Mouse (Mus musculus) forebrain, embryonic 13.5 days (tissue): Measurements from ENCODE around the gene Trim11. TPM values are rescaled to one million over a fixed set of nuclear protein-coding genes. Genes with fewer than 3 reads are reported as not detected.
"Not testable (repeated sequence)": the region's sequence is repeated elsewhere in the genome, so short reads cannot be mapped to it uniquely, and the experiment has no call there.

Experiments
- ATAC-seq: fragments of 200-750 bp; cut with Nextera tagmentation; 2 replicates; pipeline ENCODE4 v1.8.0; 2017
- H3K27ac ChIP-seq: fragments of 300-500 bp; sonication (generic); 2 replicates; pipeline ENCODE4 v1.5.1; 2015; ENCODE audit warnings: inconsistent platforms, mild to moderate bottlenecking, moderate library complexity
- H3K27me3 ChIP-seq: fragments of 300-500 bp; sonication (generic); 2 replicates; pipeline ENCODE4 v1.6.1; 2015; ENCODE audit warnings: mild to moderate bottlenecking, inconsistent platforms
- H3K36me3 ChIP-seq: fragments of 300-500 bp; sonication (generic); 2 replicates; pipeline ENCODE4 v1.6.1; 2015; ENCODE audit warnings: mild to moderate bottlenecking, inconsistent platforms; ENCODE audit not compliant: poor library complexity, severe bottlenecking
- H3K4me1 ChIP-seq: fragments of 300-500 bp; sonication (generic); 2 replicates; pipeline ENCODE4 v1.6.1; 2015; ENCODE audit warnings: inconsistent platforms
- H3K4me2 ChIP-seq: fragments of 300-500 bp; sonication (generic); 2 replicates; pipeline ENCODE4 v1.6.1; 2015; ENCODE audit warnings: inconsistent platforms, mild to moderate bottlenecking, moderate library complexity
- H3K4me3 ChIP-seq: fragments of 300-500 bp; sonication (generic); 2 replicates; pipeline ENCODE4 v1.5.1; 2015; ENCODE audit warnings: mild to moderate bottlenecking, inconsistent platforms
- H3K9ac ChIP-seq: fragments of 300-500 bp; sonication (generic); 2 replicates; pipeline ENCODE4 v1.6.1; 2015; ENCODE audit warnings: mild to moderate bottlenecking, inconsistent platforms
- H3K9me3 ChIP-seq: fragments of 300-500 bp; sonication (generic); replicated peaks from 2 replicates; pipeline ENCODE4 v1.6.1; 2016; ENCODE audit warnings: inconsistent platforms
- WGBS: fragments of 180-500 bp; shearing (Covaris S2); methylation state at CpG from one replicate; pipeline ENCODE4 v1.1.7; 2015; 5-methylcytosine and 5-hydroxymethylcytosine counted together
- polyA plus RNA-seq: library from polyadenylated mRNA; unstranded; fragments of >200 nt; fragmentation: Nextera tagmentation; extraction: Ambion mirVana; gene quantifications from 2 replicates; pipeline ENCODE4 v1.2.1, GENCODE M21; 2015

Trim11 gene
- polyA plus RNA-seq, 1 experiment from 2014 or later = 19.4 TPM

DNA sequence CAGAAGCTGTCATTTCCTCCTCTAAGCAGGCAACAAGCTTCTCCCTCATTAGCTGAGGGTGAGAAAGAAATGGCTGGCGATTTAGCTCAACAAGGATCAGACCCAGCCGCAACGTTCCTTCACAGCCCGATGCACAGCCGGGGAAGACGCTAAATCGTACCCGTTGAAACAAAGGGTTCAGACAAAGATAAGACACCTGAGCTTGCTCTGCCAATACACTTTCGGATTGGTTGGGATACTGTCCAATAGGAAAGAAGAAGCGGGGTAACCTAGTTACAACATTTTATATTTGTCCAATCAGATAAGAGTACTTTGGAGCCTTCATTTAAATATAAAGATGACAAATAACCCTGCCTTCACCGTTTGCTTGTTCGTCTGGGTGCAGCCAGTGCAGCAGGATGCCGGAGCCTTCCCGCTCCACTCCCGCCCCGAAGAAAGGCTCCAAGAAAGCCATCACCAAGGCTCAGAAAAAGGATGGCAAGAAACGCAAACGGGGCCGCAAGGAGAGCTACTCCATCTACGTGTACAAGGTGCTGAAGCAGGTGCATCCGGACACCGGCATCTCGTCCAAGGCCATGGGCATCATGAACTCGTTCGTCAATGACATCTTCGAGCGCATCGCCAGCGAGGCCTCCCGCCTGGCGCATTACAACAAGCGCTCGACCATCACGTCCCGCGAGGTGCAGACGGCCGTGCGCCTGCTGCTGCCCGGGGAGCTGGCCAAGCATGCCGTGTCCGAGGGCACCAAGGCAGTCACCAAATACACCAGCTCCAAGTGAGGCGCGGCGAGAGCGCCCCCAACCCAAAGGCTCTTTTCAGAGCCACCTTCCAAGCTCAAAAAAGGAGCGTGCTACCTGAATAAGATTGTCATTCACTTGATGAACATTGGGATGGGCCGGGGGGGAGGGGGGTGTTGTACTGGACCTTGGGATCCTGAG is 29.1 kb upstream of the Trim11 start, which contains the start of gene Hist3h2ba:
Gene Hist3h2ba (plus strand): TSS at position 379 of the 938 bp plus-strand sequence.
- peak within 1 kb of the TSS; percentile 70 for H3K4me3 ChIP-seq
- peak within 1 kb of the TSS; percentile 96 for H3K9ac ChIP-seq
- peaks cover 37% of the 10 kb centered on the region for H3K4me1 ChIP-seq
- no peaks in the 10 kb centered on the region for H3K27me3 ChIP-seq
- H3K4me2 ChIP-seq = peak within 1 kb of the TSS; percentile 70
- peak within 1 kb of the TSS; percentile 100 for H3K27ac ChIP-seq
- WGBS = under 1% methylated on average over 45 of the region's 48 CpGs
- no peaks in the 10 kb centered on the region for H3K36me3 ChIP-seq
- ATAC-seq = peak; percentile 92
- no peaks in the 10 kb centered on the region for H3K9me3 ChIP-seq

DNA sequence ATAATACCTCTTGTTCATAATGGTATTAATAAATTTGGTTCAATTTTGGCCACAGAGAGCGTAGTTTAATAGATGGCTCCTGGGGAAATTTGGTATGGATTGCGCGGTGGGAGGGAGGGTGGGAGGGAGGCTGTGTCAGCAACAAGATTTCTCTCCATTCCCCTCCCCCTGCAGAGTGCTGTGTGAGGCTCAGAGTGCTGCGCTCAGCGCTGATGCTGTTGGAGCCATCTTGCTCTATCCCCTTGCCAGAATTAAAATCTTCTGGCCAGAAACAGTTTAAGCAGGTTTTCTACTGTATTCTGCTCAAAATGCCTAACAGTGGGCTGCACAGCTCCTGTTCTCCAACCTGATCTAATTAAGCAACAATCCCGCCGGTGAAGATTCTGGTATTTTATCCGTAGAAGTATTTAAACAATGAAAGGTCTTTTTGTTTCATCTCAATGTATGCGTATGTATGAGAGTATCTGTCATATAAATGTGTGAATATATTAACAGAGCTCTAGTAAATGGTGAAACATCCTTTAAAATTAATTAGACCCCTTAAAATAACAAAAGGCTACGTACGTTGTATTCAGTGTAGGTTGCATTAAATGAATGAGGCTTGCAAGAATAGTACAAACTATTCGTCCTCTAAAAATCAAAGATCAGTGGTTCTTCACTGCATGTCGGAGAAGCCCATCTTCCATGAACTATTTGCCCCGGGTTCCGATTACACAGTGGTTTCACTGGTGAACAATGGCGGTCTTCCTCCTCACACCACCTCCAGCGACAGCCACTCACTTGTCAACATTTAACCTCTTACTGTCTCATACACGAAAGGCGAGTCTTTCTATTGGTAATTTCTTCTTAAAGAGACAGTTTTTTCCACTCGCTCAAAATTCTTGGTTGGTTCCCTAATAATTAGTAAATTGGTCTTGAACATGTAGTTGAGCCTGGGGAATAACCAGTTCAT is 28.1 kb upstream of the Trim11 start:
- no peaks in the 10 kb centered on the region for H3K36me3 ChIP-seq
- H3K27ac ChIP-seq = peak overlapping the region; percentile 100
- peak overlapping the region; percentile 70 for H3K4me3 ChIP-seq
- H3K27me3 ChIP-seq = no peaks in the 10 kb centered on the region
- ATAC-seq = peak; percentile 68
- WGBS = 1% methylated on average over 20 of the region's 20 CpGs
- peak overlapping the region; percentile 70 for H3K4me2 ChIP-seq
- no peaks in the 10 kb centered on the region for H3K9me3 ChIP-seq
- H3K4me1 ChIP-seq = peaks cover 37% of the 10 kb centered on the region
- peak overlapping the region; percentile 96 for H3K9ac ChIP-seq

DNA sequence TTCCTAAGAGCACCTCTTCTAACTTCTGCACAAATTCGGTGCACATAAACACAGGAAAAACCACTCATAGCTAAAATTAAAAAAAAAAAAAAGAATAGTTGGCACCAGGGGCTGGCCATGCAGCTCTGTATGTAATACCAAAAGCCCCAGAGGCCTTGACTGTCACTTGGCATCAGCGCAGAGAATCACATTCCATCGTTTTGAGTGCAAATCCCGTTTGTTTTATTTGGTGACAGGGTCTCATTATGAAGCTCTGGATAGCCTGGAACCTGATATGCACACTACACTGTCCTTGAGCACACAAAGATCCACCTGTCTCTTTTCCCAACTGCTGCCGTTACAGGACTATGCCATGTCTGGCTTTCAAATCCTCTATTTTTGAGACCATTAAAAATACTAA is 26.7 kb upstream of the Trim11 start:
- H3K27me3 ChIP-seq = no peaks in the 10 kb centered on the region
- no peaks in the 10 kb centered on the region for H3K9me3 ChIP-seq
- peak overlapping the region; percentile 70 for H3K4me2 ChIP-seq
- no peaks in the 10 kb centered on the region for H3K36me3 ChIP-seq
- WGBS = 55% methylated on average over 5 of the region's 5 CpGs
- H3K27ac ChIP-seq = peak overlapping the region; percentile 100
- no peak overlapping the region for H3K4me3 ChIP-seq
- no peak for ATAC-seq
- peak overlapping the region; percentile 96 for H3K9ac ChIP-seq
- H3K4me1 ChIP-seq = peaks cover 40% of the 10 kb centered on the region

DNA sequence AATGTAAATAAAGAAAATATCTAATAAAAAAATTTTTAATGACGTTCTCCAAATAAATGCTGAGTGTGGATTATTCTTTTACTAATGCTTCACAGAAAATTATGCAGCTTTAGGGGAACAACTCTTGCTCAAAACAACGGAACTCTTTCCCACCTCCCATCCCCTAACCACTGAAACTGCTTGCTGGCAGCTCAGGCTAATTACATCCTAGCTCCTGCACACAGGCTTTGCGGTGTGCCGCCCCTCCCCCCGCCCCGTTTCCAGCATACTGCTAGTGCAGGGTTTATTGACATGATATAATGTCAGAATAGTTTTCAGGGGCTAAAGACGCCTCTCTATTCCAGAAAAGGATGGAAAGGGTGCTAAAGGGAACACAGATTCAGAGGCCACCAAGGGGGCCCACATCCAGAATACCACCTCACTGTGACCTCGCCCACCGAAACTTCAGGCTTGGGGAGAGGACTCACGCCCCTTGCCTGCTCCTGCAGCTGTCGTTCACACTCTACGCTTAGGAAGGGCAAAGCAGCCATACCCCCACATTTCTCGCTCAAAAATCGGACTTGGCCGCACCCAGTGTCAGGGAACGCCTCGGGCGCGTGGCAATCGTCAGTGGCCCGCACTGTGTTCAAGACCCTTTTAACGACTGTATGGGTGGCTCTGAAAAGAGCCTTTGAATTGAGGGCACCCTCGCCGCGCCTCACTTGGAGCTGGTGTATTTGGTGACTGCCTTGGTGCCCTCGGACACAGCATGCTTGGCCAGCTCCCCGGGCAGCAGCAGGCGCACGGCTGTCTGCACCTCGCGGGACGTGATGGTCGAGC is 24.3 kb upstream of the Trim11 start:
- ATAC-seq = peak; percentile 20
- Histone ChIP-seq H3K9ac (peak overlapping the region; percentile 97), H3K27me3 (no peaks in the 10 kb centered on the region), H3K4me1 (peaks cover 55% of the 10 kb centered on the region), H3K9me3 (no peaks in the 10 kb centered on the region), H3K27ac (peak overlapping the region; percentile 100), H3K4me3 (peak overlapping the region; percentile 95), H3K4me2 (peak overlapping the region; percentile 91), H3K36me3 (peaks cover 12% of the 10 kb centered on the region)
- WGBS = under 1% methylated on average over 33 of the region's 33 CpGs

DNA sequence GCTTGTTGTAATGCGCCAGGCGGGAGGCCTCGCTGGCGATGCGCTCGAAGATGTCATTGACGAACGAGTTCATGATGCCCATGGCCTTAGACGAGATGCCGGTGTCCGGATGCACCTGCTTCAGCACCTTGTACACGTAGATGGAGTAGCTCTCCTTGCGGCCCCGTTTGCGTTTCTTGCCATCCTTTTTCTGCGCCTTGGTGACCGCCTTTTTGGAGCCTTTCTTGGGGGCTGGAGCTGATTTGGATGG is 23.8 kb upstream of the Trim11 start:
- peak overlapping the region; percentile 91 for H3K4me2 ChIP-seq

DNA sequence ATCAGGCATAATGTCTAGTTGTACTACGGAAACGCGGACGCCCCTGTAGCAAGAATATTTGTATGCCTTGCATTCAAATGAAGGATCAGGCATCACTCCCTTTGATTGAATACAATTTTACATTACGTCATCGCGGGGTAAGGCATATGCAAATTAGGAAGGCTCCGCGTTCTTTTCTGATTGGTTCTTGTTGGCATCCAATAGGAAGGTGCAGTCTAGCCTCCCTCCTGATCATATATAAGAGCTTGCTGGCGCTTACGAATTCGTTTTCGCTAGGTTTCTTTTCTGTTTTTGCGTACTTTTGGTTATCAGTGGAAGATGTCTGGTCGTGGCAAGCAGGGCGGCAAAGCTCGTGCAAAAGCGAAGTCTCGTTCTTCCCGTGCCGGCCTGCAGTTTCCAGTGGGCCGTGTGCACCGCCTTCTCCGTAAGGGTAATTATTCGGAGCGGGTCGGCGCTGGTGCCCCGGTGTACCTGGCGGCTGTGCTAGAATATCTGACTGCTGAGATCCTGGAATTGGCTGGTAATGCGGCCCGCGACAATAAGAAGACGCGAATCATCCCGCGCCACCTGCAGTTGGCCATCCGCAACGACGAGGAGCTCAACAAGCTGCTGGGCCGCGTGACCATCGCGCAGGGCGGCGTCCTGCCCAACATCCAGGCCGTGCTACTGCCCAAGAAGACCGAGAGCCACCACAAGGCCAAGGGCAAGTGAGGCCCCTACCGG is 23.3 kb upstream of the Trim11 start, which contains the start of the genes Hist3h2a and Trim17:
Gene Hist3h2a (plus strand): TSS at position 266 of the 723 bp plus-strand sequence.
Gene Trim17 (plus strand): TSS at position 266 of the 723 bp plus-strand sequence.
- H3K27me3 ChIP-seq = no peaks in the 10 kb centered on the region
- H3K27ac ChIP-seq = peak within 1 kb of the TSS; percentile 100
- peak within 1 kb of the TSS; percentile 100 for H3K9ac ChIP-seq
- H3K4me2 ChIP-seq = peak within 1 kb of the TSS; percentile 91
- peak; percentile 90 for ATAC-seq
- WGBS = under 1% methylated on average over 49 of the region's 49 CpGs
- peaks cover 12% of the 10 kb centered on the region for H3K36me3 ChIP-seq
- H3K4me1 ChIP-seq = peaks cover 64% of the 10 kb centered on the region
- H3K9me3 ChIP-seq = no peaks in the 10 kb centered on the region
- H3K4me3 ChIP-seq = peak within 1 kb of the TSS; percentile 95

More for the DNA sequence above, 23.8 kb upstream of the Trim11 start:
- H3K4me1 ChIP-seq = peaks cover 60% of the 10 kb centered on the region
- 0% methylated on average over 17 of the region's 17 CpGs for WGBS
- H3K9ac ChIP-seq = peak overlapping the region; percentile 97
- H3K27me3 ChIP-seq, H3K9me3 ChIP-seq: not testable (repeated sequence)
- H3K27ac ChIP-seq = peak overlapping the region; percentile 100
- H3K36me3 ChIP-seq = peaks cover 12% of the 10 kb centered on the region
- H3K4me3 ChIP-seq = peak overlapping the region; percentile 95
- ATAC-seq = peak; percentile 11; the same call in 1 of the 2 replicates

DNA sequence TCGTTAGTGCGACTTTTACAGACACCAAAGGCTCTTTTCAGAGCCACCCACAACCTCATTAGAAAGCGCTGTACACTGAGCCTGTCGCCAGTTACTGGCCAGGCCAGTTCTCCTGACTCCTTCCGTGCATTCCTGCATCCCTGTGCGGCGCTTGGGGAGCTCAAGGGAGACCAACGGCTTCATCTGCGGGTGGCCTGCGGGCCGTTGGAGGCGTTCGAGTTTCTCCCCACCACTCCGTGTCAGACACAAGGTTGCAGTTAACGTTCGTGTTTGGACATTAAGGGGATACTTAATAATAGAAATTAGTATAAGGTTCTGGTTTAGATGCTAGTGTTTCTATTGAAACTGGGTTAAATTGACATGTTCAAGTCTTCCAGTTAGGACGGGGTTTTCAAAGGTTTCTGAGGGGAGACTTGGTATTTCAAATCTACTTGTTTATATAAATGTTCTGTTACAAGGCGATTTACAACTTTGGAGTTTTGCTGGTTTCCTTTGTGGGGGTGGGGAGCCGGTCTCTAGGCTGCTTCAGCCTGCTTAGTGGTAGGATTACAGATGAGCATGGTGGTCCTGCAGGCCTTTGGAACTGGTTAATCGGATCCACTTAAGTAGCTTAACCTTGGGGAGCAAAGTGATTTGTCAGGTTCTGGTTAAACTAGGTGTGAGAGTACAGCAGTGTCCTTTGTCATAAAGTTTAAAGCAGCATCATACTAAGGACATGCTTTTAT is 22.6 kb upstream of the Trim11 start:
- H3K4me1 ChIP-seq = peaks cover 66% of the 10 kb centered on the region
- under 1% methylated on average over 20 of the region's 20 CpGs for WGBS
- H3K4me2 ChIP-seq = peak overlapping the region; percentile 91
- peak overlapping the region; percentile 100 for H3K27ac ChIP-seq
- ATAC-seq = no peak
- peak overlapping the region; percentile 95 for H3K4me3 ChIP-seq
- H3K27me3 ChIP-seq = no peaks in the 10 kb centered on the region
- peaks cover 12% of the 10 kb centered on the region for H3K36me3 ChIP-seq
- peak overlapping the region; percentile 100 for H3K9ac ChIP-seq
- no peaks in the 10 kb centered on the region for H3K9me3 ChIP-seq

DNA sequence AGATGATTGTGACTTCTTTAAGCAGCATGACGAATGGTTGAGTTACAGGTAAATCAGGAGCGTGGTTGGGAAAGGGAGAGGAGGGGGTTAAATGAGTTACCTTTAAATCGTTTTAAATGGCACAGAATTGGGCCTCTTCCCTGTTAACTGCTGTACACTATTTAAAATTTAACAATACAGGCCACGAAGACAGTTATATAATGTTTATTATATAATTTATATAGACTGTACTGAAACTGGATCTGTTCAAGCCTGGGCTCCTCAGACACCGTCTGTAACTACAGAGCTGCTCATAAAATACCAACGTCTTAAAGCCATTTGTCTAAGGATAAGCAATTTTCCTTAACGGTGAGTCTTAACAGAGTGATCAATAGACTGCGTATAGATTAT is 22.0 kb upstream of the Trim11 start:
- Histone ChIP-seq H3K4me3 (peak overlapping the region; percentile 95), H3K9ac (peak overlapping the region; percentile 100), H3K4me2 (peak overlapping the region; percentile 91), H3K27ac (peak overlapping the region; percentile 100), H3K9me3 (no peaks in the 10 kb centered on the region), H3K27me3 (no peaks in the 10 kb centered on the region), H3K4me1 (peaks cover 62% of the 10 kb centered on the region), H3K36me3 (peaks cover 12% of the 10 kb centered on the region)
- 14% methylated on average over 8 of the region's 8 CpGs for WGBS
- ATAC-seq = no peak

DNA sequence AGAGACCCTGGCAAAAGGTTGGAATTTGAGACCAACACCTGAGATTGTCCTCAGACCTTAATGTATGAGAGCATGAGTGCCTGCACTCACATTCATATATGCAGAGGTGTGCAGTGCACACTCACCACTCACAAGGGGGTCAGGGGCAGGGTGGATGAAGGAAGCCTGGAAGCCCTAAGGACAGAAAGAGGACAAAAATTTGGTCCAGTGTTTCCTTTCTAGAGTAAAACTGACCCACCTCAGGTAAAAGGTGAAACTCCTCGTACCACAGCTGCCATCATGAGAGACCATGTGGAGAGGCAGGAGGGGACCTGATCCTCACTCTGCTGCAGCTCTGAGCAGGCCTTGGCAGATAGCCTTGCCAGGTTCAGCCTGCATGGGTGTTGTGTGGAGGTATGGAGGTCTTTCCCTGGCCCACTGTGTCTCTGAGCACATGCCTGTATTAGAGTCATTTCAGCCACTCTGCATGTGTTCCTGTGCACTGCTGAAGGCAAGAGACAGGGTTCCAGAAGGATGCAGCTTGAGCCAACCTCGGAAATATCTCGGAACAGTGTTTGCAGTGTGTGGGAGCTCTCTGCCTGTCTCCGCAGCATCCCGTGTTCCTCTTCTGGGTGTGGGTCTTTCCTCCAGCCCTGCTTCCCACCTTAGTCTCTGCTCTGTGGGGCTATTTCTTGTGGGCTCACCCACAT is 20.5 kb upstream of the Trim11 start:
- Histone ChIP-seq H3K4me1 (peaks cover 49% of the 10 kb centered on the region), H3K9me3 (peaks cover 6% of the 10 kb centered on the region; the same call in 1 of the 2 replicates), H3K36me3 (peaks cover 12% of the 10 kb centered on the region), H3K27ac (no peak overlapping the region), H3K4me2 (peak overlapping the region; percentile 91), H3K27me3 (peaks cover 3% of the 10 kb centered on the region; the same call in 1 of the 2 replicates), H3K9ac (peak overlapping the region; percentile 100), H3K4me3 (peak overlapping the region; percentile 95)
- 81% methylated on average over 5 of the region's 5 CpGs for WGBS
- ATAC-seq = no peak

DNA sequence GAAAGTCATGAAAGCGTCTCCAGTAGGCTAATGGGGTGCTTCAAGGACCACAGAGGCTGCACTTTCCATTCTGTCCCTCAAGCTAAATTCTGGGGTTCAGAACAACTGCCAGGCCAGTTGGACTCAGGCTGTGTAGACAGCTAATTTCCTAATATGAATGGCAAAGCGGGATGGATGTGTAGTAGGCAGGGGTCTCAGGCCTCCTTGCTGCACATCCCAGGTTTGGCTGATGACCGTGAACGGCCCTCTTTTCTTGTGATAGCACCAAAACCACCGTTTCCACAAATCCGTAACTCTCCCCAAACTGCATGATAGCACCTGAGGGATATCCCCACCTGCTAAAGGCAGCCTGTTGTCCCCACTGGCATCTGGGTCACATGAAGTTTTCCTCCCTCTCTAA is 19.4 kb upstream of the Trim11 start:
- Histone ChIP-seq H3K9me3 (peaks cover 6% of the 10 kb centered on the region; the same call in 1 of the 2 replicates), H3K36me3 (peaks cover 12% of the 10 kb centered on the region), H3K27ac (no peak overlapping the region), H3K9ac (no peak overlapping the region), H3K4me1 (peaks cover 43% of the 10 kb centered on the region), H3K4me2 (peak overlapping the region; percentile 91), H3K4me3 (peak overlapping the region; percentile 95; the same call in 1 of the 2 replicates), H3K27me3 (peaks cover 3% of the 10 kb centered on the region; the same call in 1 of the 2 replicates)
- no peak for ATAC-seq
- WGBS = 89% methylated on average over 6 of the region's 6 CpGs
